Mouse (Mus musculus): ENCODE results near the gene Gm37240.

Gm37240 gene

GRCm38 (mm10) chr3:85681136-85681535, 206.2 kb downstream of the Gm37240 start:
- no peak for ATAC-seq (ENCODE audit: low TSS enrichment)

GRCm38 (mm10) chr3:85679960-85680359, 207.4 kb downstream of the Gm37240 start:
- ATAC-seq (ENCODE audit: low TSS enrichment), result no peak

DNA sequence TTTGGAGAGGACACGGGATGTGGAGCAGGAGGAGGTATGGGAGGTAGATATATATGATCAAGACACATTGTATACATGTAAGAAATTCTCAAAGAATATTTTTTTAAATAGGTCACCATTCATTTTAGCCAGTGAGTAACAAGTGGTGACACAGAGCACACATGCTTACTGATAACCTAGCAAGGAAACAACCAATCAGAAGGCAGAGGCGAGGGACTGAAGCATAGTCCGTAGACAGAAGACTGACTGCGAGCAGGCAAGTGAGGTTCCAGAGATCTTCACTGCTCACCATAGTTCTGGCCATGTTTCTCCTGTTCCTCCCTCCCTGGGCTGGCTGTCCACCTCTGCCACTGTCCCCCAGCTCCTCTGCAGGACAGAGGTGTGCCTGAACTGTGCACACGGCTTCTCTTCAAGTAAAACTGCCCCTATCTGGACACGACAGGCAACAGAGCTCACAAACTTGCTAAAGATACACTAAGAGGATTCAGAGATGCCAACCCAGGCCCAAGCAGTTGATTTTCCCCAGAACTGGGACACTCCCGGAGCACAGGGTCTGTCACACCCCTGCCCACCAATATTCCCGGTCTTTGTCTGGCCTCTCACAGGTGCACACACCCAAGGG, 207.9 kb downstream of the Gm37240 start:
- ATAC-seq (ENCODE audit: low TSS enrichment), result no peak

DNA sequence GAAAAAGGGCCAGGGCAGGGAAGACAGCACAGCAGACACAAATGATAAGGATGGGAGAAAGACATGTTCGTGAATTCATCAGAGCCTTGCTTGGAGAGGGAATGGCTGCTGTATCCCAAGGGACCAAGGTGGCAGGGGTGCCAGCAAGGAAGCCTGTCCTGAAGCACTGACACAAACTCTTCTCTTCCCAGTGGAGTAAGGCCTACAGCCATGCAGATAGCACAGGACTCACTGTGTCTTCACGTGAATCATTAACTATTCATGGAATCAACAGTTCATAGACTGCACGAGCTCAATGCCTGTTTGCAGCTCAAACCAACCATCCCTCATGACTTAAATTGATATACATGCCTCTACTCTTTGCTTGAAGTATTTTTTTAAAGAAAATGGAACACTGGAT, 209.4 kb downstream of the Gm37240 start:
- ATAC-seq (ENCODE audit: low TSS enrichment), result no peak

DNA sequence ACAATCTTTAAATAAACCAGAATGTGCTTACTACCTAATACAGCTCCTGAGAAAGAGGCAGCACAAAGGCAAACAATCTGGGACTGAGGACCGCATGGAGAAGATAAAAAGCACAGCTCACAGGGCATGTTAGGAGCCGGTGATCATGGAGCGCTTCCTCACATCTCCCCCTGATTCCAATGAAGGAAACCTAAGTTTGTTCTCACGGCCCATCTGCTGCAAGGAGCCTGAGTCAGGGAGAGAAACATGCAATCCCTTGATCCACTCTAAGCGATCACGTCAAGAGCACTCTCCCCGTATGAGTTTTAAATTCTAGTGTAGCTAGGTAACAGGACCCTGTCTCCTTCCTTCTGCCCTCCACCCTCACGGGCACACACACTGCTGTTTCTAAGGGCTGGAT, 210.2 kb downstream of the Gm37240 start:
- ATAC-seq (ENCODE audit: low TSS enrichment), result peak; percentile 79

- no peak for ATAC-seq (ENCODE audit: low TSS enrichment)
Measured at GRCm38 (mm10) chr3:85669844-85670243, 217.5 kb downstream of the Gm37240 start.

GRCm38 (mm10) chr3:85667683-85668082, 219.6 kb downstream of the Gm37240 start:
- peak; percentile 28; the same call in 1 of the 2 replicates for ATAC-seq (ENCODE audit: low TSS enrichment)

- ATAC-seq (ENCODE audit: low TSS enrichment), result no peak
Measured at GRCm38 (mm10) chr3:85666736-85667135, 220.6 kb downstream of the Gm37240 start.

DNA sequence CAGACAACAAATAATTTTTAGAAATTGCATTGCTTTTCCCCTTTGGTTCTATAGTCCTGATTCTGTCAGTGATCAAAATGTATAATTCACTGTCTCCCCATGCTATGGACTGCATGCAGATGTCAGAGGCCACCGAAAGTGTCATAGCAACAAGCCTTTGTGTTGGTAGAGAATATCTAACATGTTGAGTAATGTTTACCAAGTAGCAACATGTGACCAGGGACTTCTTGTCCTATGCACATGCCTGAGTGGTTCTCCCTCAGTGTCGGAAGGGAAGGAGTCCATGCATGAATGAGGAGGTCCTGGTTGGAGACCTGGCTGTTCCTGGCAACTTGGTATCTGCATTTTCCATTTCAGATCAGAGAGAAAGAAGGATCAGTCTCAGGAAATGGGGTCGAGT, 221.2 kb downstream of the Gm37240 start:
- ATAC-seq (ENCODE audit: low TSS enrichment), result no peak

- peak; percentile 50 for ATAC-seq (ENCODE audit: low TSS enrichment)
Measured at GRCm38 (mm10) chr3:85664591-85665171, 222.6 kb downstream of the Gm37240 start.

DNA sequence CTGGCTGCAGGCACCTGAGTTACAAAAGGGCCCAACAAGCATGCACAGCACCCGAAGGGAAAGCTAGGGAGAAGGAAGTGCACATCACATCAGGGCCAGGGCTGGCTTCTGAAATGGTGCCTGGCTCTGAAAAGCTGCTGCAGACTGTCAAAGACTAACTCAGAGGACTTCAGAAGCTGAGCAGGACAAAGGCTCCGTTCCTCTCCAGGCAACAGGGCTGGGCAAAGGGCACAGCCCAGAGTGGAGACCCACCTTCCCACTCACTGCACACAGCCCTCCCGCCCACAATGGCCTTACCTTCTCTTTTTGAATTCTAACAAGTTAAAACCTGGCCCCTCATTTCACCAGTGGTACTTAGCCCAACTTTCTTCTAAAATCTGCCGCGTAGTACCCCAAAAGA, 223.5 kb downstream of the Gm37240 start:
- ATAC-seq (ENCODE audit: low TSS enrichment), result no peak

DNA sequence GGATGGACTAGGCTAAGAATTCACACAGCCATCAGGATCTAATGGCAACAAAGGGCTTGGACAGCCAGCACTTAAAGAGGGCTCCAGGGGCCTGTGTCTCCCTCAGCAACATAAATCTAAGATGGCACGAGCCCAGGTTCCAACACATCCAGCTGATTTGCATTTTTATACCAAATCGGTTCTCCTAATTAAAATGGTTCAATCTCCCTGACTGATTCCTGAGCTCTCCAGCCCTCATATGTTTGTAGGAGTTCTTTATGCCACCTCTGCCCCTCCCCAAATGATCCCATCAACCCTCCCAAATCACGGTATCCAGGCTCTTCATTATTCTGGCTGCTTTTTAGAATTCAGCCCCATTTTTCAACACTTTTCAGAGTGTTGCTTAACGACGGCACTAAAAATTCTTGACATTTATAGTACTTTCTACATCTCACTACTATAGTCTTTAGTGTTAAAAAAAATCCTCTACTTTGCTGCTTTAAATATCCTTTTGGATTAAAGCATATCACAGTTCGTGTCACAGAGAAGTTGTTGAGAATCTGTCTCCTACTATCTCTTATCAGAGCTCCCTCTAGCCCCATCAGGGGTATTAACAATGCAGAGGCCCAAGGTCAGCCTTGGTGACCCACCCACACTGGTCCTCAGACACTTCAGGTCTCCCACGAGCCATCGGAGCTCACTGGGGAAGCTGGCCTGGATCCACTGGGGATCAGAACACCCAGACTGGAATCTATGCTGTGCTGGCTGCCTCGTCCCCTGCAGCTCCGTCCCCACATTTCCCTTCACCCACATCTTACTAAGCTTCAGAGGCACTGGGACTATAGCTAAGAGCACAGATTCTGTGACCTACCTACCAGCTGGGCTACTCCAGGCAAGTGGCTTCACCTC, 225.1 kb downstream of the Gm37240 start:
- peak; percentile 57 for ATAC-seq (ENCODE audit: low TSS enrichment)

DNA sequence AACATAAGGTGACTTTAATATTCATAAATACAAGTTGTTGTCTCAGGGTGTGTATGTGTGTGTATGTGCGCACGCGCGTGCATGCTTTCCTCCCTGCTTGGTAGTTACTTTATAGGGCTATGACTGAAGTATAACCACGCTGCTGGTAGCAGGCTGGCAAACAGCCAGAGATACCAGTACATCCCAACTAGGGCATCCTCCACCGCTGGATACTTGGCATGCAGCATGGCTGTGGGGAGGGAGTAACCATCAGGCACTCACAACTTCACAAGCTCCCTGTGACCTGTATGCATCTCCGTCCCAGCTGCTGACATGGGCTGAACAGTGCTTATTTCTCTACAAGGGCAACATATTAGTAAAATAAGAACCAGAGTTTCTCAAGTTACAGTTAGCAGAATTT, 227.6 kb downstream of the Gm37240 start:
- ATAC-seq (ENCODE audit: low TSS enrichment), result no peak

DNA sequence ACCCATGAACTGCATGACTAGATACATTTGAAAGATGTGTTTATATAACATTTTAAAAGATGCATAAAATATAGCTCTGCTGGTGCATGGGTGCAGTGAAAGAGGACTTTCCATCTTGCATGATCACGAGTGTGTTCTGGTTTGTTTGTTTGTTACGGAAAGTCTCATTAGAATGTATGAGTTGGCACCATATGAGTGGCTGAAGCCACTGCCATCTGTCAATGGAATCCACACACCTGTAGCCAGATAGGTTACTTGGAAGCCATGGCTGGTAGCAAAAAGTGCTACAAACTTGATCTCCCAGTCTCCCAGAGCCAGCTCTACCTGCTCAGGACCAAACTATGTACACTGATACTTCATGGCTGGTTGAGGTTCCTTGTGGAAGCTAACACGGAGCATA, 231.8 kb downstream of the Gm37240 start:
- ATAC-seq (ENCODE audit: low TSS enrichment), result no peak

- peak; percentile 35; the same call in 1 of the 2 replicates for ATAC-seq (ENCODE audit: low TSS enrichment)
Measured at GRCm38 (mm10) chr3:85652727-85653665, 234.3 kb downstream of the Gm37240 start.

DNA sequence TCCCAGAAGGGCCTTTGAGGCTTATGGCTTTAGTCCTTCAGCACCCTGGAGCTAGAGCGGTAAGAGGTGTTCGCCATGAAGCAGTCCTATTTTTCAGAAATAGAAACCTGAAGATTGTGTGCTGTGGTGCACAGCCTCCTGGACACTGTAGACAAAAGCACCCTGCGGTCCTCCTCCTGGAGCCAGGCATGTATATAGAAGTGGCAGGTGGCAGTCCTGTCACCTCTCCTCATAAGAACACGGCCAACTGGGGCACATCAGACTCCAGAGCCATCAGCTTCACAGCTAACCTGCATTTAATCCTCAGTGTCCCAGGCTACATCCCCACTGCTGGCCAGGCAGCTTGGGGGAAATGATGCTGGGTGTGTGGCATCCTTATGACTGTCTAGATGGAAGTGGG, 238.1 kb downstream of the Gm37240 start:
- ATAC-seq (ENCODE audit: low TSS enrichment), result no peak

GRCm38 (mm10) chr3:85645517-85646004, 241.8 kb downstream of the Gm37240 start:
- ATAC-seq (ENCODE audit: low TSS enrichment), result no peak

- no peak for ATAC-seq (ENCODE audit: low TSS enrichment)
Measured at GRCm38 (mm10) chr3:85644814-85645213, 242.5 kb downstream of the Gm37240 start.

DNA sequence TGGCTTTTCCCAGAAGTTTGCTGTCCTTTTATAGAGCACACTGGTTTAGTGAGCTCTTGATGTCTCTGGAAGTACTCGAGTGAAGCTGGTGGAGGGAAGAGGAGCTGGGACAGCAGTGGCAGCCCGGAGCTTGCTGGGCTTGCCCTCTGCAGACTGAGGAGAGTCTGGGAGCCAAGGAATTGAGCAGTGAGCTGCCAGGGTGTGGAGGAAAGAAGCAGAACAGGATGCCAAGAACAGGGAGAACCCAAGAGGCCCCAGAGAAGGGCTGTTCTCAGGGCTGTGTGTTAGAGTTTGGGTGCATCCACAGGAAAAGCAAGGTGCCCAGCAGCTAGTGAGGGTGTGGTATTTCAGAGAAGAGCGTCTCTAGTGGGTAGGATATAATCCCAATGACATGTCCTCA, 245.6 kb downstream of the Gm37240 start:
- ATAC-seq (ENCODE audit: low TSS enrichment), result peak; percentile 33

- ATAC-seq (ENCODE audit: low TSS enrichment), result peak; percentile 69
Measured at GRCm38 (mm10) chr3:85636716-85637447, 250.4 kb downstream of the Gm37240 start.

DNA sequence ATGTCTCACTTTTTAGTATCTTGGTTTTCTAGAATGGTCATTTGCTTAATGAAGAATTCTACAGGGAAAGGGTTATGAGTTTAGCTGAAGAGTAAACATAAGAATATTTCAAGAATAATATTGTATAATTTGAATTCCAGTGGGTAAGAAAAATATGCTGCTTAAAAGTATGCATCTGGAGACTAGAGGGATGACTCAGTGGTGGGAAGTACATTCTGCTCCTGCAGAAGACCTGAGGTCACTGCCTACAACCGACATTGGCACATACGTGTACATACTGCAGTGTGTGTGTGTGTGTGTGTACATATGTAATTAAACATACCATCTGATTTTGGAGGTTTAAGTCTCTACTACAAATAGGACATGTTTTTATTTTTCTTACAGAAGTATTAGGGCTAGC, 251.7 kb downstream of the Gm37240 start:
- no peak for ATAC-seq (ENCODE audit: low TSS enrichment)
